Mouse (Mus musculus): ENCODE results near the gene Twist2. TPM values are rescaled to one million over a fixed set of nuclear protein-coding genes. Genes with fewer than 3 reads are reported as not detected.

Gene Twist2
- total and polyA plus RNA-seq, 2 experiments from 2014 or later: 2.3 to 3.0 TPM

- H3K36me3 ChIP-seq (ENCODE audit: insufficient read depth, low read length): no peaks in the 10 kb centered on the region
- DNase-seq (ENCODE audit: low spot score) (no peak), ATAC-seq (no peak)
- no peak overlapping the region for H3K27ac ChIP-seq
- H3K27me3 ChIP-seq (ENCODE audit: insufficient read depth, low read length): no peaks in the 10 kb centered on the region
- no peak overlapping the region for H3K9ac ChIP-seq (replicated peaks; ENCODE audit: low read length)
- H3K4me1 ChIP-seq (ENCODE audit: insufficient read depth, low read length): no peaks in the 10 kb centered on the region; the same call in 1 of the 2 replicates
- WGBS: 39% methylated on average over 6 of the region's 6 CpGs
- H3K4me3 ChIP-seq (ENCODE audit: low read length): no peak overlapping the region
- H3K4me2 ChIP-seq (ENCODE audit: low read depth, low read length): no peak overlapping the region
- no peaks in the 10 kb centered on the region for H3K9me3 ChIP-seq (ENCODE audit: low read length)
- no peak for TF ChIP-seq CTCF (IDR thresholded peaks at IDR 0.05; ENCODE audit: low read depth)
Measured at GRCm38 (mm10) chr1:91816571-91816970, 15.3 kb downstream of the Twist2 start.

- H3K9ac ChIP-seq (replicated peaks; ENCODE audit: low read length): no peak overlapping the region
- H3K36me3 ChIP-seq (ENCODE audit: insufficient read depth, low read length): no peaks in the 10 kb centered on the region
- DNase-seq (ENCODE audit: low spot score) (no peak), ATAC-seq (no peak; the same call in 1 of the 2 replicates)
- no peaks in the 10 kb centered on the region; the same call in 1 of the 2 replicates for H3K4me1 ChIP-seq (ENCODE audit: insufficient read depth, low read length)
- no peak overlapping the region for H3K4me3 ChIP-seq (ENCODE audit: low read length)
- no peak overlapping the region for H3K27ac ChIP-seq
- no peaks in the 10 kb centered on the region for H3K27me3 ChIP-seq (ENCODE audit: insufficient read depth, low read length)
- no peaks in the 10 kb centered on the region for H3K9me3 ChIP-seq (ENCODE audit: low read length)
- no peak overlapping the region for H3K4me2 ChIP-seq (ENCODE audit: low read depth, low read length)
- TF ChIP-seq CTCF (IDR thresholded peaks at IDR 0.05; ENCODE audit: low read depth): peak; percentile 55
- WGBS: 64% methylated on average over 9 of the region's 9 CpGs
Measured at GRCm38 (mm10) chr1:91819237-91819636, 18.0 kb downstream of the Twist2 start.

- Histone ChIP-seq H3K9ac (replicated peaks; ENCODE audit: low read length) (no peak overlapping the region), H3K9me3 (ENCODE audit: low read length) (no peaks in the 10 kb centered on the region), H3K36me3 (ENCODE audit: insufficient read depth, low read length) (no peaks in the 10 kb centered on the region), H3K4me1 (ENCODE audit: insufficient read depth, low read length) (no peaks in the 10 kb centered on the region; the same call in 1 of the 2 replicates), H3K27ac (no peak overlapping the region), H3K4me2 (ENCODE audit: low read depth, low read length) (no peak overlapping the region), H3K27me3 (ENCODE audit: insufficient read depth, low read length) (no peaks in the 10 kb centered on the region), H3K4me3 (ENCODE audit: low read length) (no peak overlapping the region)
- TF ChIP-seq CTCF (IDR thresholded peaks at IDR 0.05; ENCODE audit: low read depth): no peak
- DNase-seq (ENCODE audit: low spot score) (peak; percentile 51), ATAC-seq (no peak)
- WGBS: 29% methylated on average over 10 of the region's 10 CpGs
Measured at GRCm38 (mm10) chr1:91820531-91820930, 19.3 kb downstream of the Twist2 start.

GRCm38 (mm10) chr1:91822316-91822824 is 21.1 kb downstream of the Twist2 start:
- no peaks in the 10 kb centered on the region; the same call in 1 of the 2 replicates for H3K4me1 ChIP-seq (ENCODE audit: insufficient read depth, low read length)
- no peaks in the 10 kb centered on the region for H3K36me3 ChIP-seq (ENCODE audit: insufficient read depth, low read length)
- ATAC-seq (no peak), DNase-seq (ENCODE audit: low spot score) (no peak)
- H3K9me3 ChIP-seq (ENCODE audit: low read length): no peaks in the 10 kb centered on the region
- 83% methylated on average over 4 of the region's 4 CpGs for WGBS
- no peak overlapping the region for H3K4me3 ChIP-seq (ENCODE audit: low read length)
- H3K9ac ChIP-seq (replicated peaks; ENCODE audit: low read length): no peak overlapping the region
- no peak overlapping the region for H3K27ac ChIP-seq
- no peak overlapping the region for H3K4me2 ChIP-seq (ENCODE audit: low read depth, low read length)
- no peaks in the 10 kb centered on the region for H3K27me3 ChIP-seq (ENCODE audit: insufficient read depth, low read length)
- TF ChIP-seq CTCF (IDR thresholded peaks at IDR 0.05; ENCODE audit: low read depth): peak; percentile 23; the same call in 1 of the 2 replicates

- H3K4me1 ChIP-seq (ENCODE audit: insufficient read depth, low read length): no peaks in the 10 kb centered on the region; the same call in 1 of the 2 replicates
- ATAC-seq (no peak), DNase-seq (ENCODE audit: low spot score) (no peak)
- no peak overlapping the region for H3K9ac ChIP-seq (replicated peaks; ENCODE audit: low read length)
- H3K27me3 ChIP-seq (ENCODE audit: insufficient read depth, low read length): no peaks in the 10 kb centered on the region
- H3K9me3 ChIP-seq (ENCODE audit: low read length): no peaks in the 10 kb centered on the region
- H3K36me3 ChIP-seq (ENCODE audit: insufficient read depth, low read length): no peaks in the 10 kb centered on the region
- WGBS: 79% methylated on average over 3 of the region's 3 CpGs
- TF ChIP-seq CTCF (IDR thresholded peaks at IDR 0.05; ENCODE audit: low read depth): no peak
- H3K27ac ChIP-seq: no peak overlapping the region
- no peak overlapping the region for H3K4me2 ChIP-seq (ENCODE audit: low read depth, low read length)
- H3K4me3 ChIP-seq (ENCODE audit: low read length): no peak overlapping the region
Measured at GRCm38 (mm10) chr1:91823530-91823929, 22.3 kb downstream of the Twist2 start.

- TF ChIP-seq CTCF (IDR thresholded peaks at IDR 0.05; ENCODE audit: low read depth): no peak
- H3K36me3 ChIP-seq (ENCODE audit: insufficient read depth, low read length): no peaks in the 10 kb centered on the region
- WGBS: 86% methylated on average over 7 of the region's 7 CpGs
- no peaks in the 10 kb centered on the region for H3K27me3 ChIP-seq (ENCODE audit: insufficient read depth, low read length)
- H3K9me3 ChIP-seq (ENCODE audit: low read length): no peaks in the 10 kb centered on the region
- H3K27ac ChIP-seq: no peak overlapping the region
- H3K4me1 ChIP-seq (ENCODE audit: insufficient read depth, low read length): no peaks in the 10 kb centered on the region; the same call in 1 of the 2 replicates
- no peak overlapping the region for H3K4me2 ChIP-seq (ENCODE audit: low read depth, low read length)
- H3K9ac ChIP-seq (replicated peaks; ENCODE audit: low read length): no peak overlapping the region
- ATAC-seq: no peak
- no peak for DNase-seq (ENCODE audit: low spot score)
- H3K4me3 ChIP-seq (ENCODE audit: low read length): no peak overlapping the region
Measured at GRCm38 (mm10) chr1:91823951-91824350, 22.7 kb downstream of the Twist2 start.

- no peaks in the 10 kb centered on the region for H3K4me1 ChIP-seq (ENCODE audit: insufficient read depth, low read length)
- ATAC-seq (no peak), DNase-seq (ENCODE audit: low spot score) (no peak)
- no peak overlapping the region for H3K4me3 ChIP-seq (ENCODE audit: low read length)
- H3K36me3 ChIP-seq (ENCODE audit: insufficient read depth, low read length): no peaks in the 10 kb centered on the region
- no peak overlapping the region for H3K9ac ChIP-seq (replicated peaks; ENCODE audit: low read length)
- no peak overlapping the region for H3K4me2 ChIP-seq (ENCODE audit: low read depth, low read length)
- no peaks in the 10 kb centered on the region for H3K27me3 ChIP-seq (ENCODE audit: insufficient read depth, low read length)
- 49% methylated on average over 4 of the region's 4 CpGs for WGBS
- no peak for TF ChIP-seq CTCF (IDR thresholded peaks at IDR 0.05; ENCODE audit: low read depth)
- no peaks in the 10 kb centered on the region for H3K9me3 ChIP-seq (ENCODE audit: low read length)
- no peak overlapping the region for H3K27ac ChIP-seq
Measured at GRCm38 (mm10) chr1:91825261-91825660, 24.0 kb downstream of the Twist2 start.
